Mouse (Mus musculus) testis, adult 2 months (tissue): Measurements from ENCODE around the gene Kcnj9.

Experiments
- CTCF ChIP-seq: fragments of 200-500 bp; IDR thresholded peaks from 2 replicates; pipeline ENCODE4 v1.5.1; 2012; ENCODE audit warnings: low read depth, mild to moderate bottlenecking, inconsistent platforms, low read length, moderate library complexity; ENCODE audit not compliant: control insufficient read depth, insufficient read depth, insufficient replicate concordance
- POLR2A ChIP-seq: fragments of 200-500 bp; IDR thresholded peaks from 2 replicates; pipeline ENCODE4 v1.6.1; 2012; ENCODE audit warnings: low read depth, mild to moderate bottlenecking, inconsistent platforms, low read length, moderate library complexity; ENCODE audit not compliant: control insufficient read depth

DNA sequence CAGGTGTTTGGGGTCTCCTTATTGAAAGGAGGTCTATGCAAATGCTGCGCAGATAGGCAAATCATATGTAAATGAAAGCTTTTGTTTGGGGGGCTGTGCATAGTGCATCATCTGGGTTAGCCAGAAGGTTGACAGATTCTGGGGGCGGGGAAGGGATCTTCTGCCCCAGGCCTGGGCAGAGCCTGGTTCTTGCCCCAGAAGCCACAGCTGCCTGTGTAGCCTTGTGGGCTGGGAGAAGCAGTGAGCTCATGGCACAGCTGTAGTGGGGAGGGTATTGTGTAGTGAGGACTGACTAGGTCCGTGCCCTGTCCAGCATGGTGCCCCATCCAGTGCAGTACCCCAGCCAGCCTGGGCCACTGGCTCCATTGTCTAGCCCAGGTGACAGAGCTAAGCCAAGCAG lies 14.2 kb downstream of the Kcnj9 start:
- no peak for TF ChIP-seq CTCF
- TF ChIP-seq POLR2A = no peak
